Mouse (Mus musculus) liver, adult 2 months (tissue): ENCODE data around the gene Fcgr4. TPM values are rescaled to one million over a fixed set of nuclear protein-coding genes. Genes with fewer than 3 reads are reported as not detected.
"Not testable (repeated sequence)": the region's sequence is repeated elsewhere in the genome, so short reads cannot be mapped to it uniquely, and the experiment has no call there.

Source experiments
- DNase-seq: peaks from one replicate; pipeline ENCODE4 v3.0.0-alpha.2; 2011; ENCODE audit warnings: low read depth, low spot score; ENCODE audit errors: extremely low read depth
- H3K27ac ChIP-seq: fragments of 200-500 bp; replicated peaks from 2 replicates; pipeline ENCODE4 v1.5.1; 2012; ENCODE audit warnings: low read depth, mild to moderate bottlenecking, control low read depth, inconsistent platforms, low read length; ENCODE audit not compliant: insufficient read depth
- H3K27me3 ChIP-seq: fragments of 200-500 bp; 2 replicates; pipeline ENCODE4 v1.6.1; 2012; ENCODE audit warnings: mild to moderate bottlenecking, moderate library complexity, low read length, inconsistent platforms; ENCODE audit not compliant: control insufficient read depth, insufficient read depth
- H3K36me3 ChIP-seq: fragments of 200-500 bp; 2 replicates; pipeline ENCODE4 v1.6.1; 2012; ENCODE audit warnings: low read length, inconsistent platforms; ENCODE audit not compliant: control insufficient read depth, insufficient read depth
- H3K4me1 ChIP-seq: fragments of 200-500 bp; 2 replicates; pipeline ENCODE4 v1.6.1; 2011; ENCODE audit warnings: low read length; ENCODE audit not compliant: control insufficient read depth, insufficient read depth
- H3K4me3 ChIP-seq: fragments of 200-500 bp; 2 replicates; pipeline ENCODE4 v1.5.1; 2011; ENCODE audit warnings: low read depth, mild to moderate bottlenecking, control low read depth, low read length, moderate library complexity; ENCODE audit not compliant: insufficient read depth
- H3K79me2 ChIP-seq: fragments of 200-500 bp; 2 replicates; pipeline ENCODE4 v1.6.1; 2012; ENCODE audit warnings: inconsistent platforms, mild to moderate bottlenecking, low read length, moderate library complexity; ENCODE audit not compliant: control insufficient read depth, insufficient read depth
- H3K9ac ChIP-seq: fragments of 200-500 bp; 2 replicates; pipeline ENCODE4 v1.6.1; 2012; ENCODE audit warnings: low read depth, mild to moderate bottlenecking, control low read depth, inconsistent platforms, low read length
- CTCF ChIP-seq: fragments of 200-500 bp; IDR thresholded peaks from 2 replicates; pipeline ENCODE4 v1.5.1; 2011; ENCODE audit warnings: low read depth, low read length, control low read depth
- POLR2A ChIP-seq: fragments of 200-500 bp; IDR thresholded peaks from 2 replicates; pipeline ENCODE4 v1.6.1; 2011; ENCODE audit warnings: low read length, control low read depth; ENCODE audit not compliant: insufficient read depth; ENCODE audit errors: extremely low read depth
- WGBS: fragments of 180-500 bp; shearing (Covaris S2); methylation state at CpG from one replicate; pipeline ENCODE4 v1.1.7; 2018; 5-methylcytosine and 5-hydroxymethylcytosine counted together
- polyA plus RNA-seq: library from polyadenylated mRNA; depleted of rRNA; stranded (reverse); fragments of >200 nt; gene quantifications from 2 replicates; pipeline ENCODE4 v1.2.3, GENCODE M21; 2012
- total RNA-seq: library from RNA; depleted of rRNA; stranded (reverse); fragments of >200 nt; gene quantifications from 2 replicates; pipeline ENCODE4 v1.2.3, GENCODE M21; 2014

Fcgr4 gene
- total and polyA plus RNA-seq, 2 experiments = 4.5 to 10.3 TPM

DNA sequence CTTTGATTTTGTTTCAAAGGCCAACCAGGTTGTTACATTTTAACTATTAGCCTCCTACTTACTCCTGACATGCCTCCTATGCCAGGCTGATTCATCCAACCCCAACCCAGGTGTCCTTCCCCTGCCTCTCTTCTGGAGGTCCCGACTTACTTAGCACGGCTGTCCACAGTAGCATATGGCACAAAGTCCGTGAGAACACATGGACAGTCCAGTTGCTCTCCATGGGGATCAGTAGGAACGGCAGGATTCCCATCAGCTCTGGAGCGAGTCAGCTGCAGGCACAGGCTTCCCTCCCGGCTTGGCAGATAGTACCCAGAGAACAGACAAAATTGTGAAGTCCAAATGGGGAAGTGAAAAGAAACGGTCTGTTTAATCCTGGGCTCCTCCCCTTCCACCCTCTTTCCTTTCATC lies 43.0 kb upstream of the Fcgr4 start:
- 10% methylated on average over 7 of the region's 7 CpGs for WGBS
- peak overlapping the region; percentile 40 for H3K27ac ChIP-seq
- no peaks in the 10 kb centered on the region; the same call in 1 of the 2 replicates for H3K36me3 ChIP-seq
- H3K4me3 ChIP-seq = peak overlapping the region; percentile 32
- no peaks in the 10 kb centered on the region for H3K79me2 ChIP-seq
- peaks cover 10% of the 10 kb centered on the region for H3K4me1 ChIP-seq
- TF ChIP-seq POLR2A (0 out of 2 replicates have a peak, but pooled peaks have one; percentile 23), CTCF (no peak)
- H3K9ac ChIP-seq = peak overlapping the region; percentile 31
- DNase-seq = peak; percentile 75
- H3K27me3 ChIP-seq = no peaks in the 10 kb centered on the region

DNA sequence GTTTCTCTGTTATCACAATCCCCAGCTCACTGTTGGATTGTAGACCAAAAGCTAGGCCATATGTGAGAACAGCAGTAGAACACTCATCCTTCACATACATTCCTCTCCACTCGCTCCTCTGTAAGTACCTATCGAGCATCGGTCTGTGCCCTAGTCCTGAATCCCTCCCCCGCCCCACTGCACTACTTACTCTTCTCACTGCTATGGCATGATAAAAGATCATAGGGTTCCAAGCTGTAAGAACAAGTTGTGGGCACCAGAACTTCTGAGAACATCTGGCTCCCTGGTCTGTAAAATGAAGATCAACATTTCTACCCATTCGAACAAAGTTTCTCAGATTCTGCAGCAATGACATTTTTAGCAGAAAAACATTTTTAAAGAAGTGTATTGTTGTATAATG lies 42.3 kb upstream of the Fcgr4 start, which contains the start of gene Fcgr2b:
Gene Fcgr2b (minus strand): TSS at position 101 of the 400 bp plus-strand sequence.
- TF ChIP-seq POLR2A (no peak), CTCF (no peak)
- H3K27ac ChIP-seq = peak within 1 kb of the TSS; percentile 60
- 84% methylated on average over 5 of the region's 5 CpGs for WGBS
- H3K79me2 ChIP-seq = no peaks in the 10 kb centered on the region
- peak within 1 kb of the TSS; percentile 34 for H3K9ac ChIP-seq
- DNase-seq = no peak
- H3K4me1 ChIP-seq = peaks cover 10% of the 10 kb centered on the region
- no peaks in the 10 kb centered on the region; the same call in 1 of the 2 replicates for H3K36me3 ChIP-seq
- H3K27me3 ChIP-seq = no peaks in the 10 kb centered on the region
- H3K4me3 ChIP-seq = peak within 1 kb of the TSS; percentile 38

DNA sequence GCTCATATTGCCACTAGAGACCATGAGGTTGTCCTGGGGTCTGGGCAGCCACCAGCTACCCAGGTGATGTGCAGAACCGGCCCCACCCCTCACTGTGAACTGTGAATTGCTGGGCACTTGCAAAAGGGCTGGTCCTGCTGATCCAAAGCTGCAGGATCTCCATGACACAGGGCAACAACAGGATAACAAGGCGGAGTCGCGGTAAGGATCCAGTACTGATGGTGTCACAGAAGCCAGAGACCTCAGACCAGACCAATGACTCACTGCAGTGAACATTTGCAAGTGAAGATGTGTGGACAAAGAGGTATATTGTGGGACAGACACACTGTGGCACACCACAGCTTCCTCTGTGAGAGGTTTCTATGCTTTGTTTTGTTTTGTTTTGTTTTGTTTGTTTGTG lies 40.1 kb upstream of the Fcgr4 start:
- WGBS = 84% methylated on average over 4 of the region's 4 CpGs
- no peak overlapping the region for H3K27ac ChIP-seq
- H3K79me2 ChIP-seq = no peaks in the 10 kb centered on the region
- TF ChIP-seq CTCF = no peak
- TF ChIP-seq POLR2A = no peak
- no peaks in the 10 kb centered on the region for H3K27me3 ChIP-seq
- no peak for DNase-seq
- no peak overlapping the region for H3K9ac ChIP-seq
- H3K36me3 ChIP-seq = no peaks in the 10 kb centered on the region
- H3K4me1 ChIP-seq = peaks cover 6% of the 10 kb centered on the region
- H3K4me3 ChIP-seq = no peak overlapping the region

DNA sequence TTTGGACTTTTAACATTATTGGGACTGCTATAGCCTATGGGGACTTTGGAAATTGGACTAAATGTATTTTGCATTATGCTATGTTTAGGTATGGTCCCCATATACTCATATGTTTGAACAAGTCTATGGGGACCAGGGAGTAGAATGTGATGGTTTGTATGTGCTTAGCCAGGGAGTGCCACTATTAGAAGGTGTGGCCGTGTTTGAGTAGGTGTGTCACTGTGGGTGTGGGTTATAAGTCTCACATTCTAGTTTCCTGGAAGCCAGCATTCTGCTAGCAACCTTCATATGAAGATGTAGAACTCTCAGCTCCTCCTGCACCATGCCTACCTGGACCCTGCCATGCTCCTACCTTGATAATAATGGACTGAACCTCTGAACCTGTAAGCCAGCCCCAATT lies 37.0 kb upstream of the Fcgr4 start:
- not testable (repeated sequence) for H3K27ac ChIP-seq, H3K4me3 ChIP-seq, H3K27me3 ChIP-seq, H3K79me2 ChIP-seq, H3K9ac ChIP-seq, H3K4me1 ChIP-seq, H3K36me3 ChIP-seq, DNase-seq
- WGBS = 82% methylated on average over 1 of the region's 1 CpGs

GRCm38 (mm10) chr1:170982301-170982700 lies 36.4 kb upstream of the Fcgr4 start:
- Histone ChIP-seq H3K79me2 (no peaks in the 10 kb centered on the region), H3K27ac (no peak overlapping the region), H3K4me1 (no peaks in the 10 kb centered on the region), H3K4me3 (no peak overlapping the region), H3K9ac (no peak overlapping the region), H3K27me3 (no peaks in the 10 kb centered on the region), H3K36me3 (no peaks in the 10 kb centered on the region)
- 85% methylated on average over 2 of the region's 2 CpGs for WGBS
- no peak for DNase-seq
- TF ChIP-seq CTCF (no peak), POLR2A (no peak)

- no peak overlapping the region for H3K27ac ChIP-seq
- no peaks in the 10 kb centered on the region for H3K27me3 ChIP-seq
- TF ChIP-seq POLR2A = no peak
- no peak for TF ChIP-seq CTCF
- no peak overlapping the region for H3K9ac ChIP-seq
- 87% methylated on average over 4 of the region's 4 CpGs for WGBS
- H3K36me3 ChIP-seq = no peaks in the 10 kb centered on the region
- H3K79me2 ChIP-seq = no peaks in the 10 kb centered on the region
- no peak overlapping the region for H3K4me3 ChIP-seq
- no peaks in the 10 kb centered on the region for H3K4me1 ChIP-seq
- no peak for DNase-seq
These were observed 35.7 kb upstream of the Fcgr4 start for GRCm38 (mm10) chr1:170983066-170983465.
